Mouse (Mus musculus) neural tube, embryonic 14.5 days (tissue): ENCODE measurements around the gene Tmsb15l. TPM values are rescaled to one million over a fixed set of nuclear protein-coding genes. Genes with fewer than 3 reads are reported as not detected.

ENCODE experiments used
- ATAC-seq: fragments of 200-750 bp; cut with Nextera tagmentation; 2 replicates; pipeline ENCODE4 v1.8.0; 2017; ENCODE audit warnings: low read depth, mild to moderate bottlenecking, moderate TSS enrichment, moderate library complexity
- H3K27ac ChIP-seq: fragments of 300-500 bp; sonication (generic); 2 replicates; pipeline ENCODE4 v1.5.1; 2014; ENCODE audit warnings: low read depth, mild to moderate bottlenecking, control low read depth, low read length, moderate library complexity, mixed read lengths
- H3K27me3 ChIP-seq: fragments of 300-500 bp; sonication (generic); 2 replicates; pipeline ENCODE4 v1.6.1; 2014; ENCODE audit warnings: low read length; ENCODE audit not compliant: control insufficient read depth, insufficient read depth
- H3K36me3 ChIP-seq: fragments of 300-500 bp; sonication (generic); 2 replicates; pipeline ENCODE4 v1.6.1; 2014; ENCODE audit warnings: low read length, mixed read lengths; ENCODE audit not compliant: control insufficient read depth, insufficient read depth
- H3K4me1 ChIP-seq: fragments of 300-500 bp; sonication (generic); 2 replicates; pipeline ENCODE4 v1.6.1; 2014; ENCODE audit warnings: low read length; ENCODE audit not compliant: control insufficient read depth, insufficient read depth
- H3K4me2 ChIP-seq: fragments of 300-500 bp; sonication (generic); 2 replicates; pipeline ENCODE4 v1.6.1; 2014; ENCODE audit warnings: mild to moderate bottlenecking, low read depth, low read length, control low read depth
- H3K4me3 ChIP-seq: fragments of 300-500 bp; sonication (generic); 2 replicates; pipeline ENCODE4 v1.5.1; 2014; ENCODE audit warnings: low read depth, low read length, control low read depth, mixed read lengths
- H3K9ac ChIP-seq: fragments of 300-500 bp; sonication (generic); replicated peaks from 2 replicates; pipeline ENCODE4 v1.6.1; 2014; ENCODE audit warnings: low read depth, mild to moderate bottlenecking, control low read depth, low read length, mixed read lengths
- H3K9me3 ChIP-seq: fragments of 300-500 bp; sonication (generic); 2 replicates; pipeline ENCODE4 v1.6.1; 2016; ENCODE audit warnings: low read length; ENCODE audit not compliant: control insufficient read depth
- WGBS: fragments of 180-500 bp; shearing (Covaris S2); extraction: QIAGEN DNeasy Blood & Tissue Kit; methylation state at CpG from one replicate; pipeline ENCODE4 v1.1.7; 2014; 5-methylcytosine and 5-hydroxymethylcytosine counted together
- polyA plus RNA-seq: library from polyadenylated mRNA; unstranded; fragments of >200 nt; fragmentation: Nextera tagmentation; extraction: Ambion mirVana; gene quantifications from 2 replicates; pipeline ENCODE4 v1.2.1, GENCODE M21; 2014

Gene Tmsb15l
- 12.4 and 12.6 TPM in 2 replicates for polyA plus RNA-seq

GRCm38 (mm10) chrX:136976424-136977084 lies at the start of gene Tmsb15l, which contains the start of gene Tmsb15b1:
Gene Tmsb15l (minus strand): TSS chrX:136976869.
Gene Tmsb15b1 (minus strand): TSS chrX:136976874.
- H3K4me3 ChIP-seq, result peak within 1 kb of the TSS; percentile 39
- H3K9me3 ChIP-seq, result no peaks in the 10 kb centered on the region
- 28% methylated on average over 14 of the region's 15 CpGs for WGBS
- peak within 1 kb of the TSS; percentile 32; the same call in 1 of the 2 replicates for H3K9ac ChIP-seq
- no peaks in the 10 kb centered on the region for H3K4me1 ChIP-seq
- H3K27ac ChIP-seq, result no peak within 1 kb of the TSS
- no peaks in the 10 kb centered on the region for H3K36me3 ChIP-seq
- peak; percentile 100 for ATAC-seq
- peak within 1 kb of the TSS; percentile 46 for H3K4me2 ChIP-seq
- no peaks in the 10 kb centered on the region for H3K27me3 ChIP-seq

GRCm38 (mm10) chrX:137019310-137019709 lies 42.6 kb upstream of the Tmsb15l start:
- peak; percentile 60; the same call in 1 of the 2 replicates for ATAC-seq
- no peaks in the 10 kb centered on the region for H3K4me1 ChIP-seq
- H3K9ac ChIP-seq, result no peak overlapping the region
- no peaks in the 10 kb centered on the region for H3K36me3 ChIP-seq
- H3K27me3 ChIP-seq, result no peaks in the 10 kb centered on the region
- H3K4me2 ChIP-seq, result no peak overlapping the region
- H3K9me3 ChIP-seq, result no peaks in the 10 kb centered on the region
- WGBS, result 14% methylated on average over 1 of the region's 1 CpGs
- H3K4me3 ChIP-seq, result no peak overlapping the region
- no peak overlapping the region for H3K27ac ChIP-seq

- Histone ChIP-seq H3K9ac (no peak overlapping the region), H3K36me3 (no peaks in the 10 kb centered on the region), H3K4me1 (no peaks in the 10 kb centered on the region), H3K4me3 (no peak overlapping the region), H3K27ac (no peak overlapping the region), H3K27me3 (no peaks in the 10 kb centered on the region), H3K4me2 (no peak overlapping the region), H3K9me3 (no peaks in the 10 kb centered on the region)
- no peak for ATAC-seq
- WGBS, result 71% methylated on average over 1 of the region's 1 CpGs
These were observed 41.0 kb upstream of the Tmsb15l start for GRCm38 (mm10) chrX:137017668-137018067.

GRCm38 (mm10) chrX:137015099-137015709 lies 38.5 kb upstream of the Tmsb15l start:
- Histone ChIP-seq H3K9ac (no peak overlapping the region), H3K27ac (no peak overlapping the region), H3K4me3 (no peak overlapping the region), H3K27me3 (no peaks in the 10 kb centered on the region), H3K4me2 (no peak overlapping the region), H3K4me1 (no peaks in the 10 kb centered on the region), H3K9me3 (no peaks in the 10 kb centered on the region), H3K36me3 (no peaks in the 10 kb centered on the region)
- ATAC-seq, result peak; percentile 77
- 50% methylated on average over 6 of the region's 6 CpGs for WGBS

GRCm38 (mm10) chrX:136996256-136996655 lies 19.6 kb upstream of the Tmsb15l start:
- no peaks in the 10 kb centered on the region for H3K4me1 ChIP-seq
- WGBS, result 69% methylated on average over 2 of the region's 2 CpGs

GRCm38 (mm10) chrX:136993641-136994040 lies 17.0 kb upstream of the Tmsb15l start:
- peak overlapping the region; percentile 65 for H3K9ac ChIP-seq
- H3K27ac ChIP-seq, result peak overlapping the region; percentile 86
- H3K4me1 ChIP-seq, result no peaks in the 10 kb centered on the region
- H3K4me2 ChIP-seq, result peak overlapping the region; percentile 58
- H3K36me3 ChIP-seq, result no peaks in the 10 kb centered on the region
- H3K9me3 ChIP-seq, result no peaks in the 10 kb centered on the region
- WGBS, result 26% methylated on average over 14 of the region's 14 CpGs
- no peak for ATAC-seq
- H3K4me3 ChIP-seq, result peak overlapping the region; percentile 46
- no peaks in the 10 kb centered on the region for H3K27me3 ChIP-seq

More at GRCm38 (mm10) chrX:136996256-136996655, 19.6 kb upstream of the Tmsb15l start:
- H3K9me3 ChIP-seq, result no peaks in the 10 kb centered on the region
- no peak overlapping the region for H3K9ac ChIP-seq
- H3K4me3 ChIP-seq, result no peak overlapping the region
- ATAC-seq, result no peak
- H3K27ac ChIP-seq, result no peak overlapping the region
- no peaks in the 10 kb centered on the region for H3K27me3 ChIP-seq
- no peaks in the 10 kb centered on the region for H3K36me3 ChIP-seq
- no peak overlapping the region for H3K4me2 ChIP-seq

- 14% methylated on average over 26 of the region's 26 CpGs for WGBS
These were observed 16.4 kb upstream of the Tmsb15l start, which contains the start of gene Zcchc18 for GRCm38 (mm10) chrX:136992978-136993547. Gene Zcchc18 (plus strand): TSS chrX:136993155.

GRCm38 (mm10) chrX:136992191-136992965 lies 15.7 kb upstream of the Tmsb15l start:
- Histone ChIP-seq H3K27ac (peak overlapping the region; percentile 86), H3K27me3 (no peaks in the 10 kb centered on the region), H3K4me3 (peak overlapping the region; percentile 46), H3K9me3 (no peaks in the 10 kb centered on the region), H3K36me3 (no peaks in the 10 kb centered on the region), H3K4me2 (peak overlapping the region; percentile 58), H3K4me1 (no peaks in the 10 kb centered on the region), H3K9ac (peak overlapping the region; percentile 65)
- peak; percentile 66 for ATAC-seq
- 21% methylated on average over 19 of the region's 19 CpGs for WGBS

More at GRCm38 (mm10) chrX:136992978-136993547, 16.4 kb upstream of the Tmsb15l start, which contains the start of gene Zcchc18:
- Histone ChIP-seq H3K27me3 (no peaks in the 10 kb centered on the region), H3K4me1 (no peaks in the 10 kb centered on the region), H3K36me3 (no peaks in the 10 kb centered on the region), H3K9ac (peak within 1 kb of the TSS; percentile 65), H3K4me2 (peak within 1 kb of the TSS; percentile 58), H3K27ac (peak within 1 kb of the TSS; percentile 86), H3K9me3 (no peaks in the 10 kb centered on the region), H3K4me3 (peak within 1 kb of the TSS; percentile 46)
- peak; percentile 98 for ATAC-seq
